Mouse (Mus musculus) megakaryocyte, embryonic 14.5 days (primary cell): ENCODE data around the gene Sema5a. TPM values are rescaled to one million over a fixed set of nuclear protein-coding genes. Genes with fewer than 3 reads are reported as not detected.

Source experiments
- H3K27me3 ChIP-seq: replicated peaks from 2 replicates; pipeline ENCODE3; 2012; ENCODE audit warnings: inconsistent platforms
- H3K36me3 ChIP-seq: replicated peaks from 2 replicates; pipeline ENCODE3; 2012; ENCODE audit warnings: low read length, inconsistent platforms, mixed read lengths
- H3K4me1 ChIP-seq: 2 replicates; pipeline ENCODE4 v1.6.1; 2012; ENCODE audit warnings: inconsistent platforms
- H3K4me3 ChIP-seq: replicated peaks from 2 replicates; pipeline ENCODE3; 2012; ENCODE audit warnings: moderate library complexity, mild to moderate bottlenecking, inconsistent platforms
- H3K9me3 ChIP-seq: 2 replicates; pipeline ENCODE4 v1.6.1; 2012; ENCODE audit warnings: inconsistent platforms
- FLI1 ChIP-seq: IDR thresholded peaks from 2 replicates; pipeline ENCODE4 v1.6.1; 2012; ENCODE audit warnings: low read length, inconsistent platforms, mixed read lengths
- GATA1 ChIP-seq: IDR thresholded peaks from 3 replicates; pipeline ENCODE4 v1.6.1; 2012; ENCODE audit warnings: mixed read lengths, low read length, inconsistent platforms, borderline replicate concordance
- polyA plus RNA-seq: library from polyadenylated mRNA; stranded (reverse); fragments of >175 nt; gene quantifications from 2 replicates; pipeline ENCODE4 v1.2.3, GENCODE M21; 2012; ENCODE audit warnings: low replicate concordance; ENCODE audit not compliant: insufficient read depth

Sema5a gene
- polyA plus RNA-seq, 1 experiment: not detected

- Histone ChIP-seq H3K4me3 (peak overlapping the region; percentile 73), H3K9me3 (no peaks in the 10 kb centered on the region)
These were observed 1.4 kb downstream of the Sema5a start for GRCm38 (mm10) chr15:32245837-32246670.

DNA sequence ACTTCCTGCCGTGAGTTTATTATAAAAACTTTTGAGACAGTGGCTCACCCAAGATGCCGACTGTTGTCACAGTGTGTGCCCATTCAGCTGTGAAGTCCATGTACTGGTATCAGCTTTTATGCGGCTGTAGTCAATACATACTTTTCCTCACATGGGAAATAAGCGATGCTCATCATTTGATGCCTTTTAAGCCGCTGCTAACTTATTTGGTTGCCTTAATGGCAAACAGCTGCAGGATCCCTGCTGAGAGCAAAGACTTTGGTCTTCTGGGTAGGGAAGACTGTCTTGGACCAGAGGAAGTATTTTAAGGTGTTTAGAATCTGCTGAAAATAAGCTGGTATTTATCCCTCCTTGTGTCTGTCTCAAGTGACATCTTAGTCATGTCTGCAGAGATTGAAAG, 2.7 kb downstream of the Sema5a start:
- no peaks in the 10 kb centered on the region for H3K36me3 ChIP-seq
- H3K27me3 ChIP-seq: peaks cover 43% of the 10 kb centered on the region
- no peak overlapping the region for H3K4me3 ChIP-seq
- H3K9me3 ChIP-seq: no peaks in the 10 kb centered on the region; the same call in 1 of the 2 replicates
- H3K4me1 ChIP-seq: peaks cover 17% of the 10 kb centered on the region
- TF ChIP-seq GATA1 (no peak), FLI1 (no peak)

More at GRCm38 (mm10) chr15:32245837-32246670, 1.4 kb downstream of the Sema5a start:
- H3K27me3 ChIP-seq: peaks cover 43% of the 10 kb centered on the region
- TF ChIP-seq FLI1 (no peak), GATA1 (no peak)
- peaks cover 17% of the 10 kb centered on the region for H3K4me1 ChIP-seq
- H3K36me3 ChIP-seq: no peaks in the 10 kb centered on the region

- Histone ChIP-seq H3K27me3 (no peaks in the 10 kb centered on the region), H3K9me3 (peaks cover 11% of the 10 kb centered on the region), H3K4me1 (no peaks in the 10 kb centered on the region), H3K36me3 (no peaks in the 10 kb centered on the region), H3K4me3 (no peak overlapping the region)
- TF ChIP-seq GATA1 (no peak), FLI1 (no peak)
These were observed 10.2 kb downstream of the Sema5a start for GRCm38 (mm10) chr15:32254806-32255205.

DNA sequence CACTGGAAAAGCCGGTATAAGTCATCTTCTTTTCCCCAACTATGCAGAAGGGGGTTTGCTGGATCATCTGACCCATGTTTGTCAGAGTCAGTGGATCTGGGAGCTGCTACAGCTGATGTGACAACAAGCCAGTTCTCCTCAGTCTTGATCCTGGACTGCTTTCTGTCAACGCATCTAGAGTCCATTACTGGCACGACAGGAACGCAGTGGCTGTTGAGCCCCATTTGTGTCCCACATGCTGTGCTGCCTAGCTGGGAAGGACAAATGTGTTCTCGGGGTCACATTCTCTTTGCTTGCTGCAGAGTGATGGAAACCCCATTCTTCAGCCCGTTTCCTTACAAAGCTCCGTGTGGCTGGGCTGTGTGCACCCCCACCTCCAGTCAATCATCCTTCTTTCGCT, 12.7 kb downstream of the Sema5a start:
- H3K36me3 ChIP-seq: no peaks in the 10 kb centered on the region
- H3K4me3 ChIP-seq: peak overlapping the region; percentile 10
- H3K27me3 ChIP-seq: no peaks in the 10 kb centered on the region
- peaks cover 11% of the 10 kb centered on the region for H3K9me3 ChIP-seq
- TF ChIP-seq GATA1: no peak
- TF ChIP-seq FLI1: no peak
- H3K4me1 ChIP-seq: no peaks in the 10 kb centered on the region

DNA sequence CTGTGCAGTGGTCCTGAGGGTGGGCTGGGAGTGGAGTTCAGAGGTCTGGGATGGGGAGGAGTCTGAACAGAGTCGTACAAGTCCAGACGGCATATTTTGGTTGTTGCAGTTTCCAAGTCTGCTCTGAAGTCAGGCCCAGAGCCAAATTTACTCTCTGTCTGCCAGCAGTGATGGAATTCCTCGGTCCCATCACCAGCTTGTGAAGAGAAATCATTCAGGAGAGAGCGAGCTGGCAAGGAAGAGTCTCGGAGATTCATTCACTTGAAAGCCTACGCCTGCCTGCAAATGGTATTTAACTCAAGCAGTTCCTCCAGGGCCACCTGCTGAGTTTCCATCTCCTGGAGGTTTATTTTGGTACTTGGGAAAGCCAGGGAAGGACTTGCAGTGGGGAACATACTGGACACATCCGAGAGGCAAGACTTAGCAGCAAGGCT, 13.3 kb downstream of the Sema5a start:
- H3K4me1 ChIP-seq: no peaks in the 10 kb centered on the region
- H3K4me3 ChIP-seq: no peak overlapping the region
- no peaks in the 10 kb centered on the region for H3K27me3 ChIP-seq
- TF ChIP-seq FLI1 (no peak), GATA1 (no peak)
- H3K36me3 ChIP-seq: no peaks in the 10 kb centered on the region
- peaks cover 11% of the 10 kb centered on the region for H3K9me3 ChIP-seq

DNA sequence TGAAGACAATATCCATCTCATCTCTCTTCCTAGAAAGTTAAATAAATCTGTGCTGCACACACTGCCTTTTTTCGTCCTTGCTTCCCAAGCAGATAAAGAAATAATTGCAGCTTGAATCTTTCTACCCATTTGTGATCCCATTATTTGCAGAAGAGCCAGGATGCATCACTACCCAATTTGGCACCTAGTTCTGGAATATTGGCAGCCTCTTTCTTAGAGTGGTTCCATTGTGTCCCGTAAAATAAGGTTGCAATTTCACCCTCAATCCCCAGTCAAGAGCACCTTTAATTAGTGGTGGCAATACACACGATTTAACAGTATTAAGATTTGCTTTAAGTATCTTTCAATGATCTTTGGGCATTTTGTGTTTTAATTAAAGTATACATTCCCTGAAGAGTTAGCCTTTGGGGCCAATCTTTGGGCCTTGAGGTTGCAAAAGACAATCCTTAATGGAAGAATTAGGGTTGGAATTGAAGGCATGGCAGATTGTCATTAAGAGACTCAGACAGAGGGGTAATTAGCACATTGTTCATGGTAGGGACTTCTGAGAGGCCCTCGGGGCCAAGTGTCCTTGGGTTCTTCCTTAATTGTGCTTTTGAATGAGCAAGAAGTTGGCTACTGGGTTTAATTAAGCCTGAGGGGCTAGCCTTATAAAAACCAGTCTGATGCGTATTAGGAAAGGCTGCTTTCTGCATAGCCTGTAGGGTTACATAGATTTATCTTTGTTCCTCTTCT, 14.9 kb downstream of the Sema5a start:
- H3K9me3 ChIP-seq: peaks cover 11% of the 10 kb centered on the region
- H3K4me3 ChIP-seq: no peak overlapping the region
- no peak for TF ChIP-seq FLI1
- H3K36me3 ChIP-seq: no peaks in the 10 kb centered on the region
- H3K4me1 ChIP-seq: no peaks in the 10 kb centered on the region
- no peaks in the 10 kb centered on the region for H3K27me3 ChIP-seq

DNA sequence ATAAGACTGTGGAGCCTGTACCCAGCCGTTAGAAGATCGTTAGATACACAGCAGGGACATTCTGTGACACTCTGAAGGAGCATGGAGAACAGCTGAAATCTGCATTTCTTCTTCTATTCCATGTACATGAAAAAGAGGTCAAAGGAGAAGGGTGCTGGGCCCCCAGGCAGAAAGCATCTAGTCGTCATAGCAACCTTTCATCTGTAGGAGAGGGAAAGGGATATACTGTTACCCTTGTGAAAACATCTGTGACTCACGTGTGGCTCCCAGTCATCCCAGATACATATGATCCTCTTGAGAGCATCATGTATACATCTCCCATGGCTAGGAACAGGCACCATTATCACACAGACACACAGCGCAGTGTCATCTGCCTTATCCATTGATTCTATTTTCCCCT, 16.3 kb downstream of the Sema5a start:
- Histone ChIP-seq H3K27me3 (no peaks in the 10 kb centered on the region), H3K4me1 (no peaks in the 10 kb centered on the region), H3K36me3 (no peaks in the 10 kb centered on the region), H3K4me3 (no peak overlapping the region), H3K9me3 (peaks cover 15% of the 10 kb centered on the region)
- TF ChIP-seq GATA1 (no peak), FLI1 (no peak)

DNA sequence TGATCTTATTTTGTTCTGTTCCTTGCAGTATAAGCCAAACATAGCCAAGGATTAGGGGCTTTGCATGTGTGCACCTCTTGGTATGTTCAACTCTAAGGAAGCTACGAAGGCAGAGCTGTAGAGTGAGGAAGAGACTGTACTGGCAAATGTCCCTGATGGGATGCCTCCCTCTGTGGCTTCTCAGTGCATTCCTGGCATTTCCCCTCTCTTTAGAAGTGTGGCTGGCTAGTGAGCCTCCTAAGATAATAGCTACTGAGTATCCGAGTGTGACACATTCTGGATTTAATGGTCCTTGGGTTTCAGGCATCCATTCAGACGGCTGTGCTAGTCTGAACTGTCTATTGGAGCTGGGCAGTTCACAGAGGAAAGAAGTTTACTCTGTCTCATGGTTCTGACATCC, 19.0 kb downstream of the Sema5a start:
- H3K4me3 ChIP-seq: no peak overlapping the region
- H3K9me3 ChIP-seq: peaks cover 9% of the 10 kb centered on the region; the same call in 1 of the 2 replicates
- no peak for TF ChIP-seq GATA1
- no peak for TF ChIP-seq FLI1
- H3K4me1 ChIP-seq: no peaks in the 10 kb centered on the region
- no peaks in the 10 kb centered on the region for H3K36me3 ChIP-seq
- no peaks in the 10 kb centered on the region for H3K27me3 ChIP-seq

GRCm38 (mm10) chr15:32264822-32265377, 20.3 kb downstream of the Sema5a start:
- no peak overlapping the region for H3K4me3 ChIP-seq
- no peaks in the 10 kb centered on the region for H3K4me1 ChIP-seq
- H3K27me3 ChIP-seq: no peaks in the 10 kb centered on the region
- H3K36me3 ChIP-seq: no peaks in the 10 kb centered on the region
- peaks cover 9% of the 10 kb centered on the region; the same call in 1 of the 2 replicates for H3K9me3 ChIP-seq
- no peak for TF ChIP-seq FLI1
- TF ChIP-seq GATA1: no peak

- no peaks in the 10 kb centered on the region for H3K36me3 ChIP-seq
- H3K4me1 ChIP-seq: no peaks in the 10 kb centered on the region
- peaks cover 9% of the 10 kb centered on the region; the same call in 1 of the 2 replicates for H3K9me3 ChIP-seq
- no peak overlapping the region for H3K4me3 ChIP-seq
- no peaks in the 10 kb centered on the region for H3K27me3 ChIP-seq
- TF ChIP-seq FLI1: no peak
- TF ChIP-seq GATA1: no peak
These were observed 20.8 kb downstream of the Sema5a start for GRCm38 (mm10) chr15:32265378-32265934.
